Comparison of ENCODE assay signal across 8 mouse cellular contexts in genomic region chr11:77625061-77625855, GRCm38 (mm10). TPM values are rescaled to one million over a fixed set of nuclear protein-coding genes. Genes with fewer than 3 reads are reported as not detected.
DNase-seq lines count a peak whose midpoint lies in the region; ATAC-seq lines count a peak whose summit lies in the region.

No protein-coding gene starts in this region.

- WGBS in embryonic facial prominence, embryonic 11.5 days = 9% methylated on average over 11 of the region's 11 CpGs
- 17% methylated on average over 11 of the region's 11 CpGs for WGBS in heart, embryonic 16.5 days
- WGBS in lung, embryonic 16.5 days = 10% methylated on average over 11 of the region's 11 CpGs

- peak overlapping the region; percentile 23 for H3K4me3 ChIP-seq in embryonic facial prominence, embryonic 11.5 days (ENCODE audit: low read depth, low read length)
- H3K4me3 ChIP-seq in heart, embryonic 16.5 days (ENCODE audit: low read length) = peak overlapping the region; percentile 53
- peak overlapping the region; percentile 28 for H3K4me3 ChIP-seq in lung, embryonic 16.5 days (ENCODE audit: low read length)

- no peaks in the 10 kb centered on the region for H3K27me3 ChIP-seq in embryonic facial prominence, embryonic 11.5 days (ENCODE audit: control insufficient read depth, insufficient read depth, low read length)
- no peaks in the 10 kb centered on the region for H3K27me3 ChIP-seq in heart, embryonic 16.5 days (ENCODE audit: control insufficient read depth, insufficient read depth, low read length)
- no peaks in the 10 kb centered on the region for H3K27me3 ChIP-seq in lung, embryonic 16.5 days (ENCODE audit: control insufficient read depth, insufficient read depth, low read depth, low read length)

- no peak overlapping the region for H3K27ac ChIP-seq in embryonic facial prominence, embryonic 11.5 days (replicated peaks; ENCODE audit: low read depth, low read length)
- no peak overlapping the region for H3K27ac ChIP-seq in heart, embryonic 16.5 days (ENCODE audit: low read length)
- no peak overlapping the region for H3K27ac ChIP-seq in lung, embryonic 16.5 days (ENCODE audit: low read length)

- H3K9me3 ChIP-seq in embryonic facial prominence, embryonic 11.5 days (replicated peaks; ENCODE audit: control insufficient read depth, low read length) = no peaks in the 10 kb centered on the region
- no peaks in the 10 kb centered on the region for H3K9me3 ChIP-seq in heart, embryonic 16.5 days (replicated peaks; ENCODE audit: control insufficient read depth, low read length)
- H3K9me3 ChIP-seq in lung, embryonic 16.5 days (ENCODE audit: control insufficient read depth, low read length) = no peaks in the 10 kb centered on the region

- H3K4me2 ChIP-seq in embryonic facial prominence, embryonic 11.5 days (ENCODE audit: low read depth, low read length) = peak overlapping the region; percentile 43
- H3K4me2 ChIP-seq in heart, embryonic 16.5 days (ENCODE audit: low read depth, low read length) = peak overlapping the region; percentile 93
- H3K4me2 ChIP-seq in lung, embryonic 16.5 days (ENCODE audit: low read depth, low read length) = peak overlapping the region; percentile 60

- H3K4me1 ChIP-seq in embryonic facial prominence, embryonic 11.5 days (ENCODE audit: control insufficient read depth, insufficient read depth, low read length) = peaks cover 3% of the 10 kb centered on the region; the same call in 1 of the 2 replicates
- peaks cover 13% of the 10 kb centered on the region; the same call in 1 of the 2 replicates for H3K4me1 ChIP-seq in heart, embryonic 16.5 days (ENCODE audit: control insufficient read depth, insufficient read depth, low read length)
- H3K4me1 ChIP-seq in lung, embryonic 16.5 days (replicated peaks; ENCODE audit: control insufficient read depth, insufficient read depth, low read length) = peaks cover 11% of the 10 kb centered on the region; the same call in 1 of the 2 replicates

- no peak for ATAC-seq in embryonic facial prominence, embryonic 11.5 days (replicated peaks; ENCODE audit: insufficient number of reproducible peaks, low FRiP score, low TSS enrichment, low read depth)
- no peak for ATAC-seq in heart, embryonic 16.5 days (replicated peaks; ENCODE audit: extremely low read depth, insufficient read depth, low FRiP score)
- peak; percentile 16; the same call in 1 of the 2 replicates for ATAC-seq in lung, embryonic 16.5 days (ENCODE audit: low read depth)

- peak; percentile 11 for DNase-seq in ovary, postnatal 36 days (ENCODE audit: low spot score)
- DNase-seq in ovary, postnatal 14 days (ENCODE audit: low spot score) = no peak
- peak; percentile 67 for DNase-seq in embryonic facial prominence, embryonic 11.5 days (ENCODE audit: low spot score)
- peak; percentile 42 for DNase-seq in layer of hippocampus, adult 9-10 months (ENCODE audit: low spot score)
- DNase-seq in retina, embryonic 14.5 days (ENCODE audit: low spot score) = peak; percentile 43
- DNase-seq in urinary bladder, postnatal 4 days (ENCODE audit: low spot score in 2 of 2) = no peak

- 0 out of 2 replicates have a peak overlapping the region, but pooled peaks have one; percentile 25 for H3K9ac ChIP-seq in embryonic facial prominence, embryonic 11.5 days (replicated peaks; ENCODE audit: low read length)
- peak overlapping the region; percentile 65 for H3K9ac ChIP-seq in heart, embryonic 16.5 days (ENCODE audit: low read length)
- no peak overlapping the region for H3K9ac ChIP-seq in lung, embryonic 16.5 days (ENCODE audit: low read length)

- H3K36me3 ChIP-seq in embryonic facial prominence, embryonic 11.5 days (replicated peaks; ENCODE audit: control insufficient read depth, insufficient read depth, low read depth, low read length) = no peaks in the 10 kb centered on the region
- no peaks in the 10 kb centered on the region for H3K36me3 ChIP-seq in heart, embryonic 16.5 days (ENCODE audit: control insufficient read depth, insufficient read depth)
- no peaks in the 10 kb centered on the region for H3K36me3 ChIP-seq in lung, embryonic 16.5 days (ENCODE audit: control insufficient read depth, insufficient read depth, low read length)

RNA-seq across cellular contexts. Expression of gene Taok1, which starts 17.6 kb away (rescaled TPM):
- 15.1 and 15.3 TPM in 2 replicates for polyA plus RNA-seq in embryonic facial prominence, embryonic 11.5 days (2014; fragmentation: Nextera tagmentation; extraction: Ambion mirVana)
- 10.1 and 12.0 TPM in 2 replicates for polyA plus RNA-seq in heart, embryonic 16.5 days (2015; fragmentation: Nextera tagmentation; extraction: Ambion mirVana)
- 14.8 and 14.9 TPM in 2 replicates for polyA plus RNA-seq in lung, embryonic 16.5 days (2015; fragmentation: Nextera tagmentation; extraction: Ambion mirVana)

Comparison
In these comparisons a context has a peak if more than half of its experiments do, and no peak if none do; other contexts are left out.
1. DNase-seq: peak in ovary, postnatal 36 days (single experiment), embryonic facial prominence, embryonic 11.5 days (single experiment), layer of hippocampus, adult 9-10 months (single experiment) and retina, embryonic 14.5 days (single experiment); none in ovary, postnatal 14 days (single experiment) and urinary bladder, postnatal 4 days (0 of 2).
2. H3K4me2 ChIP-seq: peak in every context shown above with its lines; median percentile 93 in heart, embryonic 16.5 days; 60 in lung, embryonic 16.5 days; 43 in embryonic facial prominence, embryonic 11.5 days.
3. Peak in every context shown above with its lines, with median percentiles within 50 percentile points of each other: H3K4me3 ChIP-seq.